Comparison of ENCODE assay signal across 15 mouse cellular contexts in the genomic region with DNA sequence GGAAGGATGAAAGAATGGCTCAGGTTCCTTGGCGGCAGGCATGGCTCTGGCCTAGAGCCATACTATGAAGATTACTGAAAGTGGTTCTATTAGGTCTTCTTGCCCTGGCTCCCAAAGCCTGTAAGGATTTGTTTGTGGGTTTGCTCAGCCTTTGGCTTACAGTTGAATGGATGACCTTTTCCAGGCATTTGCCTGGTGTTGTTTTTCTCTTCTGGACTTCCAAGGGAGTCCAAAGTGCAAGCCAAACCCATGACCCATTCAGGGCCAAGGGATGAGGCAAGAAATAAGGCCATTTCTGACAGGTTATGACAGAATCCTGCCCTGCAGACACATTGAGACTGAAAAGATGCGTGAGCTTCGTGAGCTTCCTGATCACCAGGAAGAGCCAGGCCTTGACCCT. TPM values are rescaled to one million over a fixed set of nuclear protein-coding genes. Genes with fewer than 3 reads are reported as not detected.
"Had no signal": no experiment of that assay in that cellular context is flagged by ENCODE, and none has a peak within 500 bp of the region (broad histone marks: within the 10 kb centered on the region; RNA-seq: fewer than 3 reads in every experiment).

No protein-coding gene starts in this region.

- H3K9ac ChIP-seq: limb, embryonic 15.5 days; liver, embryonic 15.5 days; lung, embryonic 14.5 days; neural tube, embryonic 12.5 days had no signal

- H3K4me3 ChIP-seq: limb, embryonic 15.5 days; liver, embryonic 15.5 days; midbrain, embryonic 10.5 days; neural tube, embryonic 12.5 days had no signal

- H3K27me3 ChIP-seq: limb, embryonic 15.5 days; liver, embryonic 15.5 days; neural tube, embryonic 12.5 days had no signal

- H3K27ac ChIP-seq: limb, embryonic 15.5 days; liver, embryonic 15.5 days; midbrain, embryonic 10.5 days; neural tube, embryonic 12.5 days had no signal

- H3K36me3 ChIP-seq: limb, embryonic 15.5 days; liver, embryonic 15.5 days; midbrain, embryonic 10.5 days; neural tube, embryonic 12.5 days had no signal

- H3K4me1 ChIP-seq: limb, embryonic 15.5 days; liver, embryonic 15.5 days; midbrain, embryonic 10.5 days; neural tube, embryonic 12.5 days had no signal

- DNase-seq: layer of hippocampus, adult 9-11 months; layer of hippocampus, postnatal 36 days; lung, embryonic 14.5 days; lung, postnatal 10 days; lung, postnatal 4 days; midbrain, embryonic 14.5 days; right cerebral cortex, postnatal 4 days; spleen, adult 18-20 months; thymus, adult 18-20 months; thymus, postnatal 14 days had no signal

RNA-seq across cellular contexts. Expression of a gene that starts 37.9 kb away (rescaled TPM):
- polyA plus RNA-seq: inflammation-experienced regulatory T-cells, adult 6 months had no signal
